Comparison of ENCODE assay signal across 18 mouse cellular contexts in genomic region chr4:122837994-122838393, GRCm38 (mm10). TPM values are rescaled to one million over a fixed set of nuclear protein-coding genes. Genes with fewer than 3 reads are reported as not detected.
DNase-seq lines count a peak whose midpoint lies in the region; ATAC-seq and TF ChIP-seq lines count a peak whose summit lies in the region.
"Had no signal": no experiment of that assay in that cellular context is flagged by ENCODE, and none has a peak within 500 bp of the region (broad histone marks: within the 10 kb centered on the region; RNA-seq: fewer than 3 reads in every experiment).

No protein-coding gene starts in this region.

- peak; percentile 12 for DNase-seq in embryo, embryonic 11 days
- no peak for DNase-seq in embryo, embryonic 9.5 days (ENCODE audit: extremely low spot score)
- no peak for DNase-seq in hindbrain, embryonic 14.5 days (ENCODE audit: low spot score)
- no peak for DNase-seq in thymus, adult 2 months
- DNase-seq in thymus, postnatal 25 days = no peak
- no peak for DNase-seq in left cerebral cortex, adult 8-10 months (ENCODE audit: low spot score in 2 of 2)
- no peak for DNase-seq in kidney, postnatal 10 days
- DNase-seq: adrenal gland, postnatal 14 days; cerebellum, adult 18-20 months; gastrocnemius, adult 2 months; kidney, adult 8-10 months; lung, embryonic 14.5 days; right cerebral cortex, postnatal 4 days had no signal

- no peak for ATAC-seq in hindbrain, embryonic 16.5 days
- ATAC-seq in hindbrain, embryonic 14.5 days (ENCODE audit: low FRiP score) = no peak
- ATAC-seq: forebrain, embryonic 15.5 days; liver, embryonic 12.5 days; midbrain, embryonic 16.5 days; Patski had no signal

- H3K9ac ChIP-seq in hindbrain, embryonic 16.5 days (ENCODE audit: low read depth, low read length) = no peak overlapping the region
- no peak overlapping the region for H3K9ac ChIP-seq in hindbrain, embryonic 14.5 days
- H3K9ac ChIP-seq: forebrain, embryonic 15.5 days; liver, embryonic 12.5 days; lung, embryonic 14.5 days had no signal

- no peaks in the 10 kb centered on the region for H3K27me3 ChIP-seq in hindbrain, embryonic 16.5 days (replicated peaks; ENCODE audit: control insufficient read depth, insufficient read depth, low read length)
- H3K27me3 ChIP-seq in hindbrain, embryonic 14.5 days (ENCODE audit: control insufficient read depth, insufficient read depth, low read length) = no peaks in the 10 kb centered on the region
- H3K27me3 ChIP-seq in thymus, adult 2 months (ENCODE audit: control insufficient read depth, insufficient read depth, low read length) = no peaks in the 10 kb centered on the region
- H3K27me3 ChIP-seq: forebrain, embryonic 15.5 days; liver, embryonic 12.5 days had no signal

- no peak overlapping the region for H3K27ac ChIP-seq in hindbrain, embryonic 16.5 days (ENCODE audit: low read depth, low read length)
- H3K27ac ChIP-seq in hindbrain, embryonic 14.5 days = no peak overlapping the region
- peak overlapping the region; percentile 94 for H3K27ac ChIP-seq in thymus, adult 2 months (ENCODE audit: control insufficient read depth, insufficient read depth, low read length)
- H3K27ac ChIP-seq: forebrain, embryonic 15.5 days; gastrocnemius, adult 2 months; liver, embryonic 12.5 days had no signal

- WGBS in hindbrain, embryonic 16.5 days = 64% methylated on average over 2 of the region's 2 CpGs
- WGBS in hindbrain, embryonic 14.5 days = 60% methylated on average over 2 of the region's 2 CpGs
- 77% methylated on average over 2 of the region's 2 CpGs for whole genome bisulfite sequencing in thymus, adult 2 months

- H3K4me1 ChIP-seq in hindbrain, embryonic 16.5 days (ENCODE audit: control insufficient read depth, insufficient read depth, low read depth, low read length) = peaks cover 24% of the 10 kb centered on the region
- H3K4me1 ChIP-seq in hindbrain, embryonic 14.5 days (replicated peaks; ENCODE audit: control insufficient read depth, insufficient read depth, low read length) = peaks cover 25% of the 10 kb centered on the region; the same call in 1 of the 2 replicates
- H3K4me1 ChIP-seq in thymus, adult 2 months (replicated peaks; ENCODE audit: control insufficient read depth, insufficient read depth, low read length) = peaks cover 20% of the 10 kb centered on the region

- H3K4me3 ChIP-seq in hindbrain, embryonic 16.5 days (ENCODE audit: low read length) = no peak overlapping the region
- no peak overlapping the region for H3K4me3 ChIP-seq in hindbrain, embryonic 14.5 days (replicated peaks; ENCODE audit: low read length)
- no peak overlapping the region for H3K4me3 ChIP-seq in thymus, adult 2 months (ENCODE audit: control insufficient read depth, insufficient read depth, low read length)
- H3K4me3 ChIP-seq: forebrain, embryonic 15.5 days; gastrocnemius, adult 2 months; liver, embryonic 12.5 days had no signal

- H3K4me2 ChIP-seq in hindbrain, embryonic 16.5 days (ENCODE audit: low read length) = 0 out of 2 replicates have a peak overlapping the region, but pooled peaks have one; percentile 12
- H3K4me2 ChIP-seq in hindbrain, embryonic 14.5 days (replicated peaks) = no peak overlapping the region
- H3K4me2 ChIP-seq: liver, embryonic 12.5 days; lung, embryonic 14.5 days had no signal

- no peak for TF ChIP-seq POLR2A in thymus, adult 2 months (IDR thresholded peaks at IDR 0.05; ENCODE audit: control insufficient read depth, extremely low read depth, insufficient read depth, low read length, poor library complexity)

- H3K36me3 ChIP-seq in hindbrain, embryonic 16.5 days (ENCODE audit: control insufficient read depth, insufficient read depth, low read length) = peaks cover 9% of the 10 kb centered on the region
- H3K36me3 ChIP-seq in hindbrain, embryonic 14.5 days (replicated peaks; ENCODE audit: control insufficient read depth, insufficient read depth) = peaks cover 15% of the 10 kb centered on the region
- peaks cover 8% of the 10 kb centered on the region for H3K36me3 ChIP-seq in thymus, adult 2 months (ENCODE audit: control insufficient read depth, insufficient read depth, low read length)

- no peaks in the 10 kb centered on the region for H3K9me3 ChIP-seq in hindbrain, embryonic 16.5 days (ENCODE audit: control insufficient read depth, low read length)
- no peaks in the 10 kb centered on the region for H3K9me3 ChIP-seq in hindbrain, embryonic 14.5 days (ENCODE audit: control insufficient read depth, low read length)
- H3K9me3 ChIP-seq: forebrain, embryonic 15.5 days; liver, embryonic 12.5 days had no signal

- TF ChIP-seq CTCF in thymus, adult 2 months (IDR thresholded peaks at IDR 0.05; ENCODE audit: borderline replicate concordance, control insufficient read depth, extremely low read depth, insufficient read depth, low read length, poor library complexity) = no peak

RNA-seq across cellular contexts. Expression of gene Ppt1, which starts 2.0 kb away (rescaled TPM):
- polyA plus RNA-seq in hindbrain, embryonic 16.5 days (2015; fragmentation: Nextera tagmentation; extraction: Ambion mirVana) = 94.2 and 99.7 TPM in 2 replicates
- 83.7 and 84.4 TPM in 2 replicates for polyA plus RNA-seq in hindbrain, embryonic 14.5 days (2014; fragmentation: Nextera tagmentation; extraction: Ambion mirVana)
- 79.5 and 86.7 TPM in 2 replicates for polyA plus RNA-seq in thymus, adult 2 months (2012; rRNA removed)
- 100 to 1,000 TPM; 107 to 115 (median 111) TPM for total RNA-seq in left cerebral cortex, adult 8-10 months (2022)

RNA-seq across cellular contexts. Expression of gene Cap1, which starts 47.9 kb away (rescaled TPM):
- 71.6 and 84.9 TPM in 2 replicates for polyA plus RNA-seq in hindbrain, embryonic 16.5 days (2015; fragmentation: Nextera tagmentation; extraction: Ambion mirVana)
- polyA plus RNA-seq in hindbrain, embryonic 14.5 days (2014; fragmentation: Nextera tagmentation; extraction: Ambion mirVana) = 71.9 and 76.7 TPM in 2 replicates
- 192 and 203 TPM in 2 replicates for polyA plus RNA-seq in thymus, adult 2 months (2012; rRNA removed)
- 100 to 1,000 TPM; 300 to 310 (median 302) TPM for total RNA-seq in left cerebral cortex, adult 8-10 months (2022)
